Mouse (Mus musculus) small intestine, adult 2 months (tissue): ENCODE results near the gene Mlx. TPM values are rescaled to one million over a fixed set of nuclear protein-coding genes. Genes with fewer than 3 reads are reported as not detected.

Experiments
- H3K27ac ChIP-seq: fragments of 200-500 bp; 2 replicates; pipeline ENCODE4 v1.5.1; 2012; ENCODE audit warnings: low read depth, low read length, control low read depth, inconsistent platforms; ENCODE audit not compliant: insufficient read depth
- H3K27me3 ChIP-seq: fragments of 200-500 bp; 2 replicates; pipeline ENCODE4 v1.6.1; 2012; ENCODE audit warnings: mild to moderate bottlenecking, moderate library complexity, low read length, inconsistent platforms; ENCODE audit not compliant: control insufficient read depth, insufficient read depth
- H3K36me3 ChIP-seq: fragments of 200-500 bp; 2 replicates; pipeline ENCODE4 v1.6.1; 2012; ENCODE audit warnings: mild to moderate bottlenecking, low read length, control low read depth, inconsistent platforms; ENCODE audit not compliant: control insufficient read depth, insufficient read depth
- H3K4me1 ChIP-seq: fragments of 200-500 bp; 2 replicates; pipeline ENCODE4 v1.6.1; 2012; ENCODE audit warnings: low read length, inconsistent platforms, mixed read lengths; ENCODE audit not compliant: control insufficient read depth, insufficient read depth, insufficient read length
- H3K4me3 ChIP-seq: fragments of 200-500 bp; 2 replicates; pipeline ENCODE4 v1.5.1; 2012; ENCODE audit warnings: low read depth, mild to moderate bottlenecking, control low read depth, inconsistent platforms, low read length, moderate library complexity
- CTCF ChIP-seq: fragments of 200-500 bp; IDR thresholded peaks from 2 replicates; pipeline ENCODE4 v1.5.1; 2012; ENCODE audit warnings: low read depth, mild to moderate bottlenecking, control low read depth, inconsistent platforms, low read length, moderate library complexity, mixed read lengths; ENCODE audit not compliant: insufficient replicate concordance, insufficient read length; ENCODE audit errors: extremely low read depth
- POLR2A ChIP-seq: fragments of 200-500 bp; IDR thresholded peaks from 2 replicates; pipeline ENCODE4 v1.6.1; 2012; ENCODE audit warnings: low read depth, mild to moderate bottlenecking, control low read depth, inconsistent platforms, low read length, moderate library complexity
- WGBS: fragments of 180-500 bp; shearing (Covaris S2); methylation state at CpG from one replicate; pipeline ENCODE4 v1.1.7; 2018; 5-methylcytosine and 5-hydroxymethylcytosine counted together
- polyA plus RNA-seq: library from polyadenylated mRNA; depleted of rRNA; stranded (reverse); fragments of >200 nt; gene quantifications from 2 replicates; pipeline ENCODE4 v1.2.3, GENCODE M21; 2012

The Mlx gene
- polyA plus RNA-seq, 1 experiment, result 100 TPM

- WGBS, result 96% methylated on average over 12 of the region's 12 CpGs
- H3K4me3 ChIP-seq, result no peak overlapping the region
- H3K27ac ChIP-seq, result no peak overlapping the region
- TF ChIP-seq POLR2A (no peak), CTCF (no peak)
- peaks cover 32% of the 10 kb centered on the region for H3K4me1 ChIP-seq
- peaks cover 17% of the 10 kb centered on the region for H3K36me3 ChIP-seq
- peaks cover 3% of the 10 kb centered on the region for H3K27me3 ChIP-seq
These were observed 2.3 kb upstream of the Mlx start for GRCm38 (mm10) chr11:101084811-101085210.

- WGBS, result 87% methylated on average over 18 of the region's 18 CpGs
- TF ChIP-seq CTCF, result no peak
- no peak for TF ChIP-seq POLR2A
- no peak overlapping the region for H3K4me3 ChIP-seq
- H3K27ac ChIP-seq, result peak overlapping the region; percentile 94
- peaks cover 24% of the 10 kb centered on the region for H3K36me3 ChIP-seq
- H3K27me3 ChIP-seq, result no peaks in the 10 kb centered on the region
- peaks cover 29% of the 10 kb centered on the region for H3K4me1 ChIP-seq
These were observed 1.3 kb upstream of the Mlx start for GRCm38 (mm10) chr11:101085617-101086322.

- peaks cover 29% of the 10 kb centered on the region for H3K4me1 ChIP-seq
- peaks cover 29% of the 10 kb centered on the region for H3K36me3 ChIP-seq
- TF ChIP-seq POLR2A, result no peak
- no peak for TF ChIP-seq CTCF
- 60% methylated on average over 6 of the region's 6 CpGs for WGBS
- no peaks in the 10 kb centered on the region for H3K27me3 ChIP-seq
- peak overlapping the region; percentile 1; the same call in 1 of the 2 replicates for H3K4me3 ChIP-seq
- peak overlapping the region; percentile 94 for H3K27ac ChIP-seq
These were observed 778 bp upstream of the Mlx start for GRCm38 (mm10) chr11:101086323-101086674.

GRCm38 (mm10) chr11:101087682-101088055 lies 592 bp downstream of the Mlx start:
- 3% methylated on average over 8 of the region's 8 CpGs for WGBS
- Histone ChIP-seq H3K36me3 (peaks cover 42% of the 10 kb centered on the region), H3K27me3 (no peaks in the 10 kb centered on the region), H3K4me1 (peaks cover 27% of the 10 kb centered on the region), H3K4me3 (peak overlapping the region; percentile 74), H3K27ac (peak overlapping the region; percentile 94)
- TF ChIP-seq CTCF, result no peak
- peak; percentile 92 for TF ChIP-seq POLR2A

GRCm38 (mm10) chr11:101089931-101090330 lies 2.9 kb downstream of the Mlx start:
- TF ChIP-seq CTCF (no peak), POLR2A (no peak)
- Histone ChIP-seq H3K36me3 (peaks cover 49% of the 10 kb centered on the region), H3K27me3 (no peaks in the 10 kb centered on the region), H3K4me1 (peaks cover 19% of the 10 kb centered on the region), H3K27ac (no peak overlapping the region), H3K4me3 (no peak overlapping the region)
- 86% methylated on average over 1 of the region's 1 CpGs for WGBS

GRCm38 (mm10) chr11:101094930-101095313 lies 7.8 kb downstream of the Mlx start:
- TF ChIP-seq CTCF, result no peak
- TF ChIP-seq POLR2A, result no peak
- under 1% methylated on average over 18 of the region's 18 CpGs for WGBS

GRCm38 (mm10) chr11:101095314-101096024 lies 8.4 kb downstream of the Mlx start, which contains the start of gene Psmc3ip:
TSS of gene Psmc3ip (minus strand) at chr11:101095436.
- WGBS, result 1% methylated on average over 43 of the region's 43 CpGs
- Histone ChIP-seq H3K4me1 (no peaks in the 10 kb centered on the region), H3K27me3 (no peaks in the 10 kb centered on the region), H3K27ac (peak within 1 kb of the TSS; percentile 99), H3K4me3 (peak within 1 kb of the TSS; percentile 88), H3K36me3 (peaks cover 60% of the 10 kb centered on the region)
- TF ChIP-seq CTCF, result peak; percentile 87; the same call in 1 of the 2 replicates
- TF ChIP-seq POLR2A, result peak; percentile 70

More at GRCm38 (mm10) chr11:101094930-101095313, 7.8 kb downstream of the Mlx start:
- H3K27ac ChIP-seq, result no peak overlapping the region
- no peaks in the 10 kb centered on the region for H3K4me1 ChIP-seq
- H3K36me3 ChIP-seq, result peaks cover 61% of the 10 kb centered on the region
- H3K4me3 ChIP-seq, result peak overlapping the region; percentile 88
- no peaks in the 10 kb centered on the region for H3K27me3 ChIP-seq
